ENCODE assay signal across 10 mouse cellular contexts in the genomic region with DNA sequence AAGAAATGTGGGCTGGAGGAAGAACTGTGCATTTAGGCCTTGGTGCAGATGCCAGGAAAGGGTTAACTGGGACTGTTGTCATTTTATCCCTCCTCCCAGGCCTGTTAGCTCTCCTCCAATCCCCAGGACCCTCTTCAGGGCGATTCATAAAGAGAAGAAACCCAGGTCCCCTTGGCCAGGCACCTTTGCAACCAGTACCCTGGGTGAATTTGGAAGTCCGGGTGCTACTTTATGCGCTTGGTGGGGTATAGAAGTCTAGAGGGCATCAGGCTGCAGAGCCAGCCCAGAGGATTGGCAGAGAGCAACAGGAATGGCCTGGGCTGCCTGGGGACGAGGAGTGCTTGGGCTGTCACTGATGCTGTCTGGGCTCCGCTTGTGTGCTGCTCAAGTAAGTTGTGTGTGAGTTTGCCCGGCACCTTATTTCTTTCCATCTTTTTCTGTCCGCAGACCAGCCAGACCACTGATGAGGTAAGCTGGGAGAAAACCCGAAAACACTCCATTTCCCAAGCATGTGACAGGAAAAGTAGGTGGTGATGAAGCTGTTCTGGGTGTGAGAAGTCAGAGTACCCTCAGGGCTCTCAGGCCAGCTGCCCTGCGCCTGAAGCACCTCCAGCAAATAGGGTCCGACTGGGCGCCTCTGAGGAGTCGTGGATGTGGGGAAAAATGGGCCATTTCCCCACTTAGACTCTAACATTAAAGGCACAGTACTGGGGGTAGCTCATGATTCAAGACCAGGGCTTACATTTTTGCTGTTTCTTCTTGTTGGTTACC. TPM values are rescaled to one million over a fixed set of nuclear protein-coding genes. Genes with fewer than 3 reads are reported as not detected.
A peak's percentile ranks its signal among the peaks of the same experiment; 100 is the strongest.
DNase-seq lines count a peak whose midpoint lies in the region; ATAC-seq and TF ChIP-seq lines count a peak whose summit lies in the region.
"Had no signal": no experiment of that assay in that cellular context is flagged by ENCODE, and none has a peak within 500 bp of the region (broad histone marks: within the 10 kb centered on the region; RNA-seq: fewer than 3 reads in every experiment).

No protein-coding gene starts in this region.

- no peak for TF ChIP-seq CTCF in cerebellum, adult 2 months (IDR thresholded peaks at IDR 0.05; ENCODE audit: borderline replicate concordance, insufficient read depth, low read depth, low read length)

- ATAC-seq in hindbrain, embryonic 11.5 days (ENCODE audit: low FRiP score): 0 out of 2 replicates have a peak, but pooled peaks have one; percentile 40
- ATAC-seq in hindbrain, embryonic 14.5 days (ENCODE audit: low FRiP score): no peak

- no peak for TF ChIP-seq POLR2A in cerebellum, adult 2 months (IDR thresholded peaks at IDR 0.05; ENCODE audit: borderline replicate concordance, insufficient read depth, low read length)

- H3K9me3 ChIP-seq in hindbrain, embryonic 11.5 days (ENCODE audit: control insufficient read depth, low read length): no peaks in the 10 kb centered on the region
- no peaks in the 10 kb centered on the region for H3K9me3 ChIP-seq in hindbrain, embryonic 14.5 days (ENCODE audit: control insufficient read depth, low read length)

- H3K4me2 ChIP-seq in hindbrain, embryonic 11.5 days (replicated peaks; ENCODE audit: low read depth, low read length): peak overlapping the region; percentile 0; the same call in 1 of the 2 replicates
- H3K4me2 ChIP-seq in hindbrain, embryonic 14.5 days (replicated peaks): no peak overlapping the region

- H3K27me3 ChIP-seq in hindbrain, embryonic 11.5 days (ENCODE audit: control insufficient read depth, insufficient read depth, low read length): no peaks in the 10 kb centered on the region
- no peaks in the 10 kb centered on the region for H3K27me3 ChIP-seq in hindbrain, embryonic 14.5 days (ENCODE audit: control insufficient read depth, insufficient read depth, low read length)
- no peaks in the 10 kb centered on the region for H3K27me3 ChIP-seq in cerebellum, adult 2 months (ENCODE audit: control insufficient read depth, insufficient read depth, low read length)

- no peak overlapping the region for H3K9ac ChIP-seq in hindbrain, embryonic 11.5 days (ENCODE audit: low read depth, low read length)
- H3K9ac ChIP-seq in hindbrain, embryonic 14.5 days: no peak overlapping the region

- peak; percentile 44 for DNase-seq in hindbrain, embryonic 11.5 days (ENCODE audit: low spot score)
- DNase-seq in hindbrain, embryonic 14.5 days (ENCODE audit: low spot score): no peak
- DNase-seq in cerebellum, adult 2 months: peak; percentile 24 to 37
- DNase-seq in embryo, embryonic 10.5 days (ENCODE audit: low spot score): peak; percentile 72
- peak; percentile 65 for DNase-seq in forelimb bud, embryonic 11.5 days (ENCODE audit: low read depth, low spot score)
- no peak for DNase-seq in testis, postnatal 14 days (ENCODE audit: low spot score)
- DNase-seq in kidney, postnatal 10 days: no peak
- DNase-seq in T-cell, adult 2 months (ENCODE audit: low spot score): no peak
- DNase-seq: adrenal gland, adult 8-10 months; lung, adult 18-20 months had no signal

- WGBS in hindbrain, embryonic 11.5 days: 51% methylated on average over 12 of the region's 12 CpGs
- 53% methylated on average over 12 of the region's 12 CpGs for WGBS in hindbrain, embryonic 14.5 days
- 77% methylated on average over 12 of the region's 12 CpGs for WGBS in cerebellum, adult 2 months

- no peaks in the 10 kb centered on the region for H3K36me3 ChIP-seq in hindbrain, embryonic 11.5 days (ENCODE audit: control insufficient read depth, insufficient read depth, low read length)
- no peaks in the 10 kb centered on the region for H3K36me3 ChIP-seq in hindbrain, embryonic 14.5 days (replicated peaks; ENCODE audit: control insufficient read depth, insufficient read depth)

- H3K27ac ChIP-seq in hindbrain, embryonic 11.5 days (ENCODE audit: low read depth, low read length): peak overlapping the region; percentile 49; the same call in 1 of the 2 replicates
- H3K27ac ChIP-seq in hindbrain, embryonic 14.5 days: no peak overlapping the region
- H3K27ac ChIP-seq in cerebellum, adult 2 months (ENCODE audit: insufficient read depth, low read length): no peak overlapping the region

- H3K4me1 ChIP-seq in hindbrain, embryonic 11.5 days (replicated peaks; ENCODE audit: control insufficient read depth, insufficient read depth, low read length): no peaks in the 10 kb centered on the region
- H3K4me1 ChIP-seq in hindbrain, embryonic 14.5 days (replicated peaks; ENCODE audit: control insufficient read depth, insufficient read depth, low read length): peaks cover 4% of the 10 kb centered on the region; the same call in 1 of the 2 replicates
- H3K4me1 ChIP-seq in cerebellum, adult 2 months (ENCODE audit: control insufficient read depth, insufficient read depth, low read length): peaks cover 4% of the 10 kb centered on the region; the same call in 1 of the 2 replicates

- H3K4me3 ChIP-seq in hindbrain, embryonic 11.5 days (ENCODE audit: low read depth, low read length): peak overlapping the region; percentile 17; the same call in 1 of the 2 replicates
- H3K4me3 ChIP-seq in hindbrain, embryonic 14.5 days (replicated peaks; ENCODE audit: low read length): no peak overlapping the region
- no peak overlapping the region for H3K4me3 ChIP-seq in cerebellum, adult 2 months (replicated peaks; ENCODE audit: insufficient read depth, low read depth, low read length)

RNA-seq across cellular contexts. Expression of a gene that starts 17.8 kb away (rescaled TPM):
- polyA plus RNA-seq in hindbrain, embryonic 11.5 days (2014; fragmentation: Nextera tagmentation; extraction: Ambion mirVana): 23.5 and 26.8 TPM in 2 replicates
- polyA plus RNA-seq in hindbrain, embryonic 14.5 days (2014; fragmentation: Nextera tagmentation; extraction: Ambion mirVana): 1.6 and 2.6 TPM in 2 replicates
- polyA plus RNA-seq in cerebellum, adult 2 months (2012; rRNA removed): 0.79 and 0.87 TPM in 2 replicates

Comparison
In these comparisons a context has a peak if more than half of its experiments do, and no peak if none do; other contexts are left out.
1. DNase-seq: peak in hindbrain, embryonic 11.5 days (single experiment), cerebellum, adult 2 months (2 of 2), embryo, embryonic 10.5 days (single experiment) and forelimb bud, embryonic 11.5 days (single experiment); none in hindbrain, embryonic 14.5 days (single experiment), testis, postnatal 14 days (single experiment), kidney, postnatal 10 days (single experiment) and T-cell, adult 2 months (single experiment).